Mouse (Mus musculus) cerebellum, adult 8-10 months (tissue): ENCODE results near the gene Arfgap1.

ENCODE experiments used
- DNase-seq: peaks from one replicate; pipeline ENCODE4 v3.0.0; 2022

The Arfgap1 gene

GRCm38 (mm10) chr2:180967010-180967763 is at the start of gene Arfgap1:
Gene Arfgap1, plus strand, starts transcription at chr2:180967225.
- DNase-seq: peak; percentile 92

GRCm38 (mm10) chr2:180919913-180920809 is 46.9 kb upstream of the Arfgap1 start:
- peak; percentile 46 for DNase-seq

- peak; percentile 98 for DNase-seq
Observed at GRCm38 (mm10) chr2:180920810-180921400, 46.1 kb upstream of the Arfgap1 start, which contains the start of gene Ythdf1. Gene Ythdf1, minus strand, starts transcription at chr2:180920949.

- DNase-seq: no peak
Observed at GRCm38 (mm10) chr2:180922739-180923138, 44.3 kb upstream of the Arfgap1 start.

- peak; percentile 82 for DNase-seq
Observed at GRCm38 (mm10) chr2:180925176-180925575, 41.8 kb upstream of the Arfgap1 start.

- DNase-seq: no peak
Observed at GRCm38 (mm10) chr2:180928723-180929122, 38.3 kb upstream of the Arfgap1 start, which contains the start of gene Birc7. Gene Birc7, plus strand, starts transcription at chr2:180929023.

- DNase-seq: no peak
Observed at GRCm38 (mm10) chr2:180932418-180932817, 34.6 kb upstream of the Arfgap1 start.

- no peak for DNase-seq
Observed at GRCm38 (mm10) chr2:180940187-180940586, 26.8 kb upstream of the Arfgap1 start.

- DNase-seq: no peak
Observed at GRCm38 (mm10) chr2:180941869-180942268, 25.2 kb upstream of the Arfgap1 start.

GRCm38 (mm10) chr2:180949947-180950346 is 17.1 kb upstream of the Arfgap1 start:
- DNase-seq: no peak

- DNase-seq: no peak
Observed at GRCm38 (mm10) chr2:180952731-180953171, 14.3 kb upstream of the Arfgap1 start.

GRCm38 (mm10) chr2:180953638-180954037 is 13.4 kb upstream of the Arfgap1 start:
- DNase-seq: no peak

GRCm38 (mm10) chr2:180954061-180955047 is 12.7 kb upstream of the Arfgap1 start, which contains the start of gene Nkain4:
Gene Nkain4, minus strand, starts transcription at chr2:180954699.
- peak; percentile 49 for DNase-seq

- DNase-seq: no peak
Observed at GRCm38 (mm10) chr2:180959605-180960004, 7.4 kb upstream of the Arfgap1 start.

- DNase-seq: no peak
Observed at GRCm38 (mm10) chr2:180960187-180960586, 6.8 kb upstream of the Arfgap1 start.

- no peak for DNase-seq
Observed at GRCm38 (mm10) chr2:180962616-180963308, 4.3 kb upstream of the Arfgap1 start.

GRCm38 (mm10) chr2:180963956-180964355 is 3.1 kb upstream of the Arfgap1 start:
- DNase-seq: peak; percentile 84

- peak; percentile 38 for DNase-seq
Observed at GRCm38 (mm10) chr2:180966092-180966882, 738 bp upstream of the Arfgap1 start.

- DNase-seq: no peak
Observed at GRCm38 (mm10) chr2:180981133-180981532, 14.1 kb downstream of the Arfgap1 start.

GRCm38 (mm10) chr2:180985635-180986034 is 18.6 kb downstream of the Arfgap1 start:
- DNase-seq: no peak
